Mouse (Mus musculus): Measurements from ENCODE around the gene Olfr221. TPM values are rescaled to one million over a fixed set of nuclear protein-coding genes. Genes with fewer than 3 reads are reported as not detected.
A peak's percentile ranks its signal among the peaks of the same experiment; 100 is the strongest.

The Olfr221 gene
- polyA plus RNA-seq, 1 experiment from 2014 or later: not detected

DNA sequence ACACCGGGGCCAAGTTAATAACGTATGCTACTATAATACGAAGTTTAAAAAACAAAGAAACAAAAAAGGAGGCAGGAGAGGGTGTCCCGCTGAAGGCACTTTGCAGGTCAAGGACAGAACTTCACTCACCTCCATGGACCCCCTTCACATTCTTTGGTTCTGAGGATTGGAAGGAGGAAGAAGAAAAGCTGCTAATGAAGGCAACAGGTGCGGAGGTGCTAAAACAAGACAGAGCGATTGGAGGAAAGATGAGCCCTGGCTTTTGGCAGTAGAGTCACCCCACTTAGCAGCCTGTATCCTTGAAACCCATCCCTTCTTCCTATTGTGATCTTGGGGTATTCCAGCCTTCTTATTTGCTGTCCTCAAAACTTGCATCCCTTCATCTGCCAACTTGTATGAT is 32.4 kb downstream of the Olfr221 start:
- DNase-seq (ENCODE audit: low spot score): no peak
- Histone ChIP-seq H3K27ac (replicated peaks) (no peak overlapping the region), H3K27me3 (ENCODE audit: control insufficient read depth, insufficient read depth, low read length) (no peaks in the 10 kb centered on the region), H3K36me3 (ENCODE audit: control insufficient read depth, insufficient read depth, low read length) (peaks cover 9% of the 10 kb centered on the region; the same call in 1 of the 2 replicates), H3K9me3 (ENCODE audit: control insufficient read depth, low read length) (no peaks in the 10 kb centered on the region), H3K4me1 (replicated peaks; ENCODE audit: control insufficient read depth, insufficient read depth) (no peaks in the 10 kb centered on the region), H3K4me2 (replicated peaks; ENCODE audit: low read depth) (no peak overlapping the region), H3K9ac (ENCODE audit: low read length) (no peak overlapping the region), H3K4me3 (ENCODE audit: low read depth, low read length) (no peak overlapping the region)
- TF ChIP-seq EP300 (optimal IDR thresholded peaks at IDR 0.05) (no peak), CTCF (IDR thresholded peaks at IDR 0.05; ENCODE audit: low read depth) (no peak)
- WGBS: 80% methylated on average over 6 of the region's 6 CpGs
- ATAC-seq (ENCODE audit: low FRiP score, low TSS enrichment): no peak

DNA sequence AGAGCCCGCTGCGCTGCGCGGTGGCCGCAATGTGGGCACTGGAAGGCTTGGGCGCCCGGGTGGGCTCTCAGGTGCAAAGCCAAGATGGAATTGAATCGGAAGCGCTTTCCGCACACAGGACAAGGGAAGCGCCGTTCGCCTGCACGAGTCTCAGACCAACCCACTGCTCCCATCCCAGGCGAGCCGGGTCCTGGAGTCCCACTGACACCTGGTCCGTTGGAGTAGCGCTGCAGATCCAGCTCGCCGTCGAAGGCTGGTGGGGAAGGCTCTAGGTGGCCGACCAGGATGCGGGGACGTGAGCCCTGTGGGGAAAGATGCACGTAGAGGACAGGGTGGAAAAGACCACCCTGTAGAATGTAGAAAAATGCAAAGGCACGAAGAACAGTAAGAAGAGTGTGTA is 32.9 kb downstream of the Olfr221 start:
- no peak overlapping the region for H3K9ac ChIP-seq (ENCODE audit: low read length)
- no peak for DNase-seq (ENCODE audit: low spot score)
- no peak overlapping the region for H3K4me2 ChIP-seq (replicated peaks; ENCODE audit: low read depth)
- H3K27ac ChIP-seq (replicated peaks): no peak overlapping the region
- H3K4me1 ChIP-seq (replicated peaks; ENCODE audit: control insufficient read depth, insufficient read depth): no peaks in the 10 kb centered on the region
- H3K4me3 ChIP-seq (ENCODE audit: low read depth, low read length): no peak overlapping the region
- TF ChIP-seq EP300 (optimal IDR thresholded peaks at IDR 0.05) (no peak), CTCF (IDR thresholded peaks at IDR 0.05; ENCODE audit: low read depth) (no peak)
- ATAC-seq (ENCODE audit: low FRiP score, low TSS enrichment): no peak
- H3K9me3 ChIP-seq (ENCODE audit: control insufficient read depth, low read length): no peaks in the 10 kb centered on the region
- no peaks in the 10 kb centered on the region for H3K27me3 ChIP-seq (ENCODE audit: control insufficient read depth, insufficient read depth, low read length)
- H3K36me3 ChIP-seq (ENCODE audit: control insufficient read depth, insufficient read depth, low read length): peaks cover 9% of the 10 kb centered on the region; the same call in 1 of the 2 replicates
- 72% methylated on average over 26 of the region's 26 CpGs for WGBS

DNA sequence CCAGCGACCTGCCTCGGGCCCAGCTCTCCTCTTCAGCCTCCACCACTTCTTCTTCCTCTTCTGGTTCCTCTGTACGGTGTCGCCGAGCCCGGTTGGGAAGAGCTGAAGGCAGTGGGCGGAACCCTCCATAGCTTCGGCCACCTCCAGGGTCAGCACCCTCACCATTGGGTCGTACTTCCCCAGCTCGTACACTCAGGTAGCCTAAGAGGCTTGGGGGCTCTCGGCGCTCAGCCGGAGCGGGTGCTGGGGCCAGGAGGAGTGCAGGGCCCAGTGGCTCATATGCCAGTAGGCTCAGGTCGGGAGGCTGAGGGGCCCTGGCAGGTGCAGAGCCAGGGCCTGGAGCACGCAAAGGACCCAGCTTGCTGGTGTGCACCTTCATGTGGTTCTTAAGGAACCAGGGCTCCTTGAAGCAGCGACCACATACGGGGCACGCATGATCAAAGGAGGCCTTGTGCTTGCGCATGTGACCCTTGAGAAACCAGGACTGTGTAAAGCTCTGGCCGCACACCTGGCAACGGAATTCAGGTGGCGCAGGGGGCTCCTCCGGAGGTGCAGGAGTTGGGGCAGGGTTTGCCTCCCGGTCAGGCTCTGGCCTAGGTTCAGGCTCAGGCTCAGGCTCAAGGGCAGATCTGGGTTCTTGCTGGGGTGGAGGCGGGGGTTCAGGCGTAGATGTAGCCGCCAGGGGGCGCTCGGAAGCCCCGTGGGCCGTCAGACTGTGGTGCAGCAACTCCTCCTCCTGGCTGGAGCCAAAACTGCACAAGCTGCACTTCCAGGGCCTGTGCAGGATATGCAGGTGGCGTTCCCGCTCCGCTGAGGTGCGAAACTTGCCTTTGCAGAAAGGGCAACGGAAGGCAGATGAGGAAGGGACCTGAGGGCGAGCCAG is 33.7 kb downstream of the Olfr221 start:
- Histone ChIP-seq H3K9ac (ENCODE audit: low read length) (no peak overlapping the region), H3K27ac (replicated peaks) (no peak overlapping the region), H3K36me3 (ENCODE audit: control insufficient read depth, insufficient read depth, low read length) (peaks cover 9% of the 10 kb centered on the region; the same call in 1 of the 2 replicates), H3K9me3 (ENCODE audit: control insufficient read depth, low read length) (no peaks in the 10 kb centered on the region), H3K4me2 (replicated peaks; ENCODE audit: low read depth) (no peak overlapping the region), H3K4me1 (replicated peaks; ENCODE audit: control insufficient read depth, insufficient read depth) (no peaks in the 10 kb centered on the region), H3K4me3 (ENCODE audit: low read depth, low read length) (no peak overlapping the region), H3K27me3 (ENCODE audit: control insufficient read depth, insufficient read depth, low read length) (no peaks in the 10 kb centered on the region)
- TF ChIP-seq EP300 (optimal IDR thresholded peaks at IDR 0.05): no peak
- peak; percentile 100 for TF ChIP-seq CTCF (IDR thresholded peaks at IDR 0.05; ENCODE audit: low read depth)
- peak; percentile 94 for DNase-seq (ENCODE audit: low spot score)
- WGBS: 57% methylated on average over 38 of the region's 38 CpGs
- peak; percentile 84 for ATAC-seq (ENCODE audit: low FRiP score, low TSS enrichment)

DNA sequence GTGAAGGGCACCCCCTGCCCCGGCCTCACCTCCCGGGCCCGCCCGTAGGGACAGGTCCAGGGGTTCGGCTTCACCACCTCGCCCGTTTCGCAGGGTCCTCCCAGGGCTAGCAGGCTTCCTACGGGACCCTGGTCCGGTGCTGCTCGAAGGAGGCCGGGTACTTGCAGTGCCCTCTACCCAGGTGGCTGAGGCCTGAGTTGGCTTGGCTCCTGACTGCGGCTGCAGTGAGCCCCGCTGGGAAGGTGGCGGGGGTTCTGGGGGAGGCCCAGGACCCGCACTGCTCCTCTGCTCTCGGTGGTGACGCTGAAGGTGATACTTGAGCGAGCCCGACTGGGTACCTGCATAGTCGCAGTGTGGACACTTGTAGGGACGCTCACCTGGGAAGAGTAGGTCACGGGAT is 35.5 kb downstream of the Olfr221 start:
- 94% methylated on average over 23 of the region's 23 CpGs for WGBS
- no peaks in the 10 kb centered on the region for H3K27me3 ChIP-seq (ENCODE audit: control insufficient read depth, insufficient read depth, low read length)
- no peak for DNase-seq (ENCODE audit: low spot score)
- no peak overlapping the region for H3K27ac ChIP-seq (replicated peaks)
- no peaks in the 10 kb centered on the region for H3K4me1 ChIP-seq (replicated peaks; ENCODE audit: control insufficient read depth, insufficient read depth)
- no peak overlapping the region for H3K9ac ChIP-seq (ENCODE audit: low read length)
- H3K4me2 ChIP-seq (replicated peaks; ENCODE audit: low read depth): no peak overlapping the region
- no peaks in the 10 kb centered on the region for H3K9me3 ChIP-seq (ENCODE audit: control insufficient read depth, low read length)
- peaks cover 12% of the 10 kb centered on the region for H3K36me3 ChIP-seq (ENCODE audit: control insufficient read depth, insufficient read depth, low read length)
- no peak for TF ChIP-seq CTCF (IDR thresholded peaks at IDR 0.05; ENCODE audit: low read depth)
- no peak for TF ChIP-seq EP300 (optimal IDR thresholded peaks at IDR 0.05)
- ATAC-seq (ENCODE audit: low FRiP score, low TSS enrichment): no peak
- H3K4me3 ChIP-seq (ENCODE audit: low read depth, low read length): no peak overlapping the region

DNA sequence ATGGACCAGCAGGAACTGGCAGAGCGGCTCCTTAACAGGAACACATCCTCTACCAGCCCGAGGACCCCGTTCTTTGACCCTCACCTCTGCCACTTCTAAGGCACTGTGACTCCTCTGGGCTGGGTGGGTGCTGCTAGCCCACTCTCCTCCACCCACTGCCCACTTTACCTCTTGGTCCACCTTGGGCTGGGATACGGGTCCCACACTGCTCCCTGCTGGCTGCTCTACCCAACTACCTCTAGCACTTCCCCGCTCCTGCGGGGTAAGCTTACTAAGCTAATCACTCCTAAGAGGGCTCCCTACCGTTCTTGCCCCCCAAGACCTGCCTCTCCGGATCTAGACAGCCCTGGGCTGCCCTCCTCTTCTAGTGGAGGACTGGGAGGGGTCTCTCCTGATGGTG is 36.0 kb downstream of the Olfr221 start:
- peak; percentile 13; the same call in 1 of the 2 replicates for ATAC-seq (ENCODE audit: low FRiP score, low TSS enrichment)
- WGBS: 74% methylated on average over 8 of the region's 8 CpGs

DNA sequence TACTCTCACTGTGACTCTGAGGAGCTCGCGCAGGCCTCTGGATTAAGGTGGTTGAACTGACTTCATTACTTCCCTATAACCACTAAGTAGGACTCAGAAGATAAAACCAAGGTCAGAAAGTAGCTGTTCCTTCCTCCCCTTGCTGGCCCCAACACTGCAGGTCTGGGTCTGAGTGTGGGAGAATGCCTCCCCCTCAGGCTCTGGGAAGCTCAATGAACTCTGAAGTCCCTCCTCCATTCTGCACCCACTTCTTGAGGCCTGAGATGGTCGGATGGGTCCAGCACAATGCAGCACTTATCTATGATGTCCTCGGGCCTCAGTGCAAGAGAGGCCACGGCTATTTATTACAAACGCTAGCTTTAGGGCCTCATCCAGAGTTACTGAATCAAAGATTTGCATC is 36.6 kb downstream of the Olfr221 start:
- H3K4me2 ChIP-seq (replicated peaks; ENCODE audit: low read depth): no peak overlapping the region
- WGBS: 82% methylated on average over 6 of the region's 6 CpGs

More for the DNA sequence above, 36.0 kb downstream of the Olfr221 start:
- Histone ChIP-seq H3K36me3 (ENCODE audit: control insufficient read depth, insufficient read depth, low read length) (peaks cover 12% of the 10 kb centered on the region), H3K9ac (ENCODE audit: low read length) (no peak overlapping the region), H3K27me3 (ENCODE audit: control insufficient read depth, insufficient read depth, low read length) (no peaks in the 10 kb centered on the region), H3K4me1 (replicated peaks; ENCODE audit: control insufficient read depth, insufficient read depth) (no peaks in the 10 kb centered on the region), H3K4me3 (ENCODE audit: low read depth, low read length) (no peak overlapping the region), H3K9me3 (ENCODE audit: control insufficient read depth, low read length) (no peaks in the 10 kb centered on the region), H3K27ac (replicated peaks) (no peak overlapping the region), H3K4me2 (replicated peaks; ENCODE audit: low read depth) (no peak overlapping the region)
- TF ChIP-seq EP300 (optimal IDR thresholded peaks at IDR 0.05): no peak
- TF ChIP-seq CTCF (IDR thresholded peaks at IDR 0.05; ENCODE audit: low read depth): peak; percentile 61
- DNase-seq (ENCODE audit: low spot score): peak; percentile 41

More for the DNA sequence above, 36.6 kb downstream of the Olfr221 start:
- Histone ChIP-seq H3K9me3 (ENCODE audit: control insufficient read depth, low read length) (no peaks in the 10 kb centered on the region), H3K27me3 (ENCODE audit: control insufficient read depth, insufficient read depth, low read length) (no peaks in the 10 kb centered on the region), H3K4me3 (ENCODE audit: low read depth, low read length) (no peak overlapping the region), H3K36me3 (ENCODE audit: control insufficient read depth, insufficient read depth, low read length) (peaks cover 12% of the 10 kb centered on the region), H3K9ac (ENCODE audit: low read length) (no peak overlapping the region), H3K4me1 (replicated peaks; ENCODE audit: control insufficient read depth, insufficient read depth) (no peaks in the 10 kb centered on the region), H3K27ac (replicated peaks) (no peak overlapping the region)
- ATAC-seq (ENCODE audit: low FRiP score, low TSS enrichment) (no peak), DNase-seq (ENCODE audit: low spot score) (no peak)
- TF ChIP-seq EP300 (optimal IDR thresholded peaks at IDR 0.05) (no peak), CTCF (IDR thresholded peaks at IDR 0.05; ENCODE audit: low read depth) (no peak)
